Mouse (Mus musculus): ENCODE measurements around the gene Zc3h12b.
"Not testable (repeated sequence)": the region's sequence is repeated elsewhere in the genome, so short reads cannot be mapped to it uniquely, and the experiment has no call there.

Zc3h12b gene

GRCm38 (mm10) chrX:95711227-95712111 lies at the start of gene Zc3h12b:
TSS of gene Zc3h12b (plus strand) at chrX:95711678.
- DNase-seq: peak; percentile 26 to 47

- DNase-seq: no peak
Observed at GRCm38 (mm10) chrX:95682206-95682605, 29.3 kb upstream of the Zc3h12b start.

- DNase-seq: no peak
Observed at GRCm38 (mm10) chrX:95687119-95687518, 24.4 kb upstream of the Zc3h12b start.

GRCm38 (mm10) chrX:95738253-95738652 lies 26.8 kb downstream of the Zc3h12b start:
- no peak for DNase-seq

- no peak for DNase-seq
Observed at GRCm38 (mm10) chrX:95795881-95796280, 84.4 kb downstream of the Zc3h12b start.

GRCm38 (mm10) chrX:95801790-95802189 lies 90.3 kb downstream of the Zc3h12b start:
- no peak for DNase-seq

- DNase-seq: no peak
Observed at GRCm38 (mm10) chrX:95852806-95853205, 141.3 kb downstream of the Zc3h12b start.

GRCm38 (mm10) chrX:95881111-95881510 lies 169.6 kb downstream of the Zc3h12b start:
- DNase-seq: no peak

- no peak for DNase-seq
Observed at GRCm38 (mm10) chrX:95902716-95903115, 191.2 kb downstream of the Zc3h12b start.

GRCm38 (mm10) chrX:95935481-95935880 lies 224.0 kb downstream of the Zc3h12b start:
- DNase-seq: no peak

GRCm38 (mm10) chrX:95945496-95945895 lies 234.0 kb downstream of the Zc3h12b start:
- DNase-seq: no peak

GRCm38 (mm10) chrX:95948135-95948534 lies 236.7 kb downstream of the Zc3h12b start:
- no peak for DNase-seq

- DNase-seq: peak in 1 of 2 experiments; percentile 10
Observed at GRCm38 (mm10) chrX:95950776-95951175, 239.3 kb downstream of the Zc3h12b start.

- peak; percentile 93 to 94 for DNase-seq
Observed at GRCm38 (mm10) chrX:95956497-95957293, 245.2 kb downstream of the Zc3h12b start, which contains the start of gene Las1l. TSS of gene Las1l (minus strand) at chrX:95956962.

- not testable (repeated sequence) for DNase-seq
Observed at GRCm38 (mm10) chrX:95957461-95957860, 246.0 kb downstream of the Zc3h12b start.

GRCm38 (mm10) chrX:95963366-95963765 lies 251.9 kb downstream of the Zc3h12b start:
- no peak for DNase-seq

GRCm38 (mm10) chrX:95965036-95965435 lies 253.6 kb downstream of the Zc3h12b start:
- DNase-seq: no peak

GRCm38 (mm10) chrX:95967847-95968593 lies 256.5 kb downstream of the Zc3h12b start:
- DNase-seq: peak; percentile 31 to 49

- peak; percentile 82 to 88 for DNase-seq
Observed at GRCm38 (mm10) chrX:95968594-95968965, 257.1 kb downstream of the Zc3h12b start.

- no peak for DNase-seq
Observed at GRCm38 (mm10) chrX:95969116-95969515, 257.6 kb downstream of the Zc3h12b start.

GRCm38 (mm10) chrX:95969936-95970335 lies 258.5 kb downstream of the Zc3h12b start:
- no peak for DNase-seq
